Mouse (Mus musculus) R1 (cell line): ENCODE data around the gene Smim5.

Experiments
- DNase-seq: peaks from one replicate; pipeline ENCODE4 v3.0.0-alpha.2; 2018; ENCODE audit warnings: low read depth, low spot score

Gene Smim5

DNA sequence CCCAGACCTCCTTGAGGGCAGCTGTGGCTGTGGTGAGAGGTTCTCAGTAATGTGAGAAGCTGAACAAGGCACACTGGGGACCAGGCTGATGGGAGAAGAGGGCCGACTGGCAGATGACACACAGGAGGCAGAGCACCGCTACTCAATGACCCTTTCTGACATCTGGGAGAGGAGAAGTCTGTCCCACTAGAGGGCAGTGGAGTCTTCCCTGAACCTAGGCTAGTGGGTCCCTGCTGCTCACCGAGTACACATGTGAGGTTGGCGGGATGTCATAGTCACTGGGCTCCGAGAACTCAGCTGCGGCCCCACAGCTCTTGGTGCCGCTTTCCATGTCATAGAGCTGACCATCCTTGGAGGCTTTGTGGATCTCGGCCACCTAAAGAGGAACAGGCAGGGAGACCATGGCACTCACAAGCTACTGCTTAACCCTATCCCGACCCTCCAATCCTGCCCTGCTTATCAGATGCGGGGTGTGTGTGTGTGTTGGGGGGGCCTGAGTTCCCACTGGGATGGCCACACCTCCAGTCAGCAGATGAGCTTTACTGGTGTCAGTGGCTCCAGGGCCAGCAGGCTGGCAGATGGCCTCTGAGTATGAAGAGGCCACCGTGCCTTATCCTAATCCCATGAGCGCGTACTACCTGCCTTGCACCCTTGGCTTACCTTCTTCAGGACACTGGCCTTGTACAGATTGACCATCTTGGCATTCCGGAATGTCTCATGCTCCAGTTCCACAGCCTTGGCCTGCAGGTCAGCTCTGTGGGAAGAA lies 4.8 kb upstream of the Smim5 start:
- peak; percentile 72 for DNase-seq

DNA sequence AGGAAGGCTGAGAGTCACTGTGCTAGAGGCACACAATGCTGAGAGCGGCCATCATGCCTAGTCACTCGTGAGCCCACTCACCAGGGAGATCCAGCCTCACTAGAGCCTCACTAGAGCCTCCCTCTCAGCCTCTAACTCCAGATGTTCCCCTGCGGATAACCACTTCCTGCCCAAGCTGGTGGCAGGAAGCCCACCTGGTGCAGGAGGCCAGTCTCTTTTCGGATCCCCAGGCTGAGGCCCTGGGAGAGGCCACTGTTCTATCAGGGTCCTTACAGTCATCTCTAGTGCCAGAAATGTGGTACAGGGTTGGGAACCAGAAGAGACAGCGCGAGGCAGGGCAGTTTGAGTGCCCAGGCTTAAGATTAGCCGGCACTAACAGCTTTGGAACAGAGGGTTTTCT lies 1.3 kb upstream of the Smim5 start:
- DNase-seq: no peak

DNA sequence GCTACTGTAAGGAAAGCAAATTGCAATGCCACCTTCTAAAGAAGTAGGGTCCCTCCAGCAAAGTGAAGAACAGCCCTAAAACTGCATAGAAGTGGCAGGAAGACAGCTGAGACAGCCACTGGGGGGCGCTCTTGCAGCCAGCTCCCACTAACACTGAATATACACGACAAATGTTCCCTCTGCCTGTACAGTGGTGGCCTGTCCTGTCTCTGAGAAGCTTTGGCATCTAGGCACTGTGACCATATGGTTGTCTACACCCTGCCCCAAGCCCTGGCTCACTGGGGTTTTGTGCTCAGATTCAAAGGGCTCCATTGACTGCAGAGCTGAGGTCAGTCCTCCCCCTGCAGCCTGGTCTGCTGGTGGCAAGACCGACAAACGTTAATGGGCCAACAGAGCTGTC lies 880 bp upstream of the Smim5 start:
- DNase-seq: peak; percentile 52

DNA sequence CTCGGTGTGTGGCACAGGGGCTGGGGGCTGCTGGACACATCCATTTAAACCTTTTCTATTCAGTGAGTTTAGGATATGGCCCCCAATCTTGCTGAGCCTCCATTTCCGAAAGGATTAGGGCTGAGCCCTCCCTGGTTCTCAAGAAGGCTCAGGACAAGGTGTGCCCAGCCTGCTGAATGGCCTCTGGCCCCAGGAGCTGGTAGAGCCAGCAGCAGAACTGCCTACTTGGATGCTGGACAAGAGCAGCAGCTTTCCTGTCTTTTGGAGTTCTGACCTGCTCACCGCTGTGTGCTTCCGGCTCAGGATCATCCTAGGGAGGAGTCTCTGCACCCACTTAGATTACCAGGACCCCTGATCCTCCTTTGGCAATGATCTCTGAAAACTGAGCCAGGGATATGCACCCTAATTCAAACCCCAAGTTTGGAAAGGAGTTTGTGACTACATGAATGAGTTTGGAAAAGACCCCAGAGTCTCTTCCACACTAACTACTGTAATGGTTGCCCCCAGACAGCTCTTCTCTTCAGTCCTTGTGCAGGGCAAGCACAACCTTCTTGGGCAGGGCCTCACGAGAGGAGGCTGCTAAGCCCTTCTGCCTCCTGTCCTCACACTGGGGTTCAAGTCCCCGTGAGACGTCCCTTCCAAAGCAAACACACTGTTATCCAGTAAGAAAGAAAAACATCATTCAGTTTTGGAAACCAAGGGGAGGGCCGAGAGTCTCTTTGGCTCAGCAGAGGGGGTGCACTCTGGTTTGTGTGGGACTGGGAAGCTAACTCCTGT lies 983 bp downstream of the Smim5 start:
- no peak for DNase-seq

DNA sequence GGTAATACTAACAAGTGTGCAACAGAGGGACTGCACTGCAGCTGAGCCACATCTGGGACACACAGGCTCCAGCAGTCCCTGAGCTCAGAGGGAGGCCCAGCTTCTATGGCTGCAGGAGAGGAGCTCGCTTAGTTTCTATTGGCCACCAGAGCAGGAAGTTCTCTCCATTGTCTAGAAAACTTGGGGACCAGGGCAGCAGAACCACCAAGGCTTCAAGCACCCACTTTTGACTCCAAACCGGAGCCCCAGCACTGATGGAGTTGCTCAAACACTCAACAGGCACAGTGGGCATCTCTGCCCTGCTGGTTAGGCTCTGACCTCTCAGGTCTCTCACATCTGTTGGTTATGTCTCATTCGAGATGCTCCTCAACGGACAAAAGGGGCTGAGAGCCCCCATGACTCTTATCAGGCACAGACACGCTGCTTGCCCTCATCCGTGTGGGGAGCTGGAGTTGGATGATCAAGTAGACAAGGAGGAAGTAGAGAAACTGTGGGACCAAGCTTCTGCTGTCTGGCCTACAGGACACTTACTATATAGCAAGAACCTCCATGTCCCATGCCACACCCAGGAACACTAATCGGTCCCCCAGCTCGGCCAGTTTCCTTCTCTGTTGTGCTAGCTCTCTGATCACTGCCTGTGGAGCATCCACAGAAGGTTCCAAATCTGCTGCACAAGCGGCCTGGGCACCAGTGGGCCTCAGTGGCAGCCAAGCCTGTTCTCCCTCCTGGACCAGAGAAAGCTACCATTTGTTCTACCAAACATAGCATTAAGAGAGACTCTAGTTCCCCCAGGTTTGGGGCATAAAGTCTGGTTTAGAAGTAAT lies 1.8 kb downstream of the Smim5 start:
- no peak for DNase-seq

DNA sequence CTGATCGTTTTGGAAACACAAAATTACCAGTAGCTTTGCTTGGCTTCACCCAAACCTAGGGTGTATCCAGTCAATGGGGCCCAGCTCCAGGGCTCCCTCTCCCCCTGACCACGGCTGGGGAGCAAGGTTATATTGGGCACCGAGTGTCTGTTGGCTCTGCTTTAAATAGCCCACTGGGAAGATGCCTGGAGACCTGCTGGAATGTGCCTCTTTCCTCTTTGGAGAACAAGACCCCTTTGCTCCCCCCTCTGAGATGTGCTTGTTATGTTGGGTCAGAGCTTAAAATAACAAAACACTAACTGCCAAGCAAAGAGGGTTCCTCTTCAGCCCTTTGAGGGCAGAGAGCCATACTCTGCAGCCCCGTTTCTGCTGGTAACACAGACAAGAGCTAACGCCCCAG lies 2.4 kb downstream of the Smim5 start:
- DNase-seq: no peak

DNA sequence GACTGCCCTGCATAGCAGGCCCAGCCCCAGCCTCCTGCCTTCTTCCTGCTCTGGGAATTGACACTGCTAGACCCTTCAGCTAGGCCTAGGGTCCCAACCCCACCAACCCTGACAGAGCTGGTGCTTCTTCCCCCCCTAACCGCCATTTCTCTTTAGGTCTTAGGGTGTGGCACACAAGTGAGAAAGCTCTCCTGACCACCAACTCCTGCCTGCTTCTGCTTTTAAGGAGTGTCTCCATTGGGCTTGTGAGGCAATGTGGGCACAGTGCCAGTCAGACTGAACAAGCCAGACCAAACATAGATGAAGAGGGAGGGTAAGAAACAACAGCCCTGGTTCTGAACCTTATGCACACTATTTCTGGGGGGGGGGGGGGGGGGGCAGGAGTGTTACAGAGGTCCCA lies 3.1 kb downstream of the Smim5 start:
- DNase-seq: no peak

DNA sequence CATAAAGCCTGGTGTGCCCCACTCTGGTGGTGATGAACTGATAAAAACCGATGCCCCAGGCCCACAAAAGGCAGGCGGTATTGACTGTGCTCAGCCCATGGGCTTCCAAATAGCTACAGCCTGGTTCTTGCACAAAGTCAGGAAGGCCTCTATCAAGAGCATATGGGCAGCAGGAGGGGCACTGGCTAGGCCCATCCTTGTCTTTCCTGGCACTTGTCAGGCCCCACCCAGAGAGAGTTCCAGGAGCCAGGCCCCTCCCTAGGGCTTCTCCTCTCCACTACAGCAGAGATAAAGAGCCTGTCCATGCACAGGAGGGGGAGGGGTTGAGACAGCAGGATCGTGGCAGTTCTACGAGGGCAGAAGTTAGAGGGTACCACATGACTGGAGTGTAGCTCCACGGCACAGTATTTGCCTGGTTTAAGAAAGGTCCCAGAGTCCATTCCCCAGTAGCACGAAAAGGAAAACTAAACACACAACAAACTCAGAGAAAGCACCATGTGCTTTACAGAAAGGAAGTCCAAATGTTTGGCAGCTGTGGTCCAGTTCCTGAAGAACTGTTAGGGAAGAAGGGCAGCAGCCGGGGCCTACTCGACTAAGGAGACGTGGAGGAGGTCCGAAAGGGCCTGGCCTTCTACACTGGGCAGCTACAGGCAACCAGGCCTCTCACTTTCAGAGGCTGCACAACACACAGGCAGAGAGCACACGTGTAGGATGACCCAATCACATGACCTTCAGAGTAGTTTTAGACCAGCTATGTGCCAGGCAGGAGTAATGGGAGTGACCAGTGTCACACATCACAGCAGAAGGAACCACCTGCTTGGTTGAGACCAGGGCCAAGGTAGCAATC lies 3.8 kb downstream of the Smim5 start:
- DNase-seq: no peak

DNA sequence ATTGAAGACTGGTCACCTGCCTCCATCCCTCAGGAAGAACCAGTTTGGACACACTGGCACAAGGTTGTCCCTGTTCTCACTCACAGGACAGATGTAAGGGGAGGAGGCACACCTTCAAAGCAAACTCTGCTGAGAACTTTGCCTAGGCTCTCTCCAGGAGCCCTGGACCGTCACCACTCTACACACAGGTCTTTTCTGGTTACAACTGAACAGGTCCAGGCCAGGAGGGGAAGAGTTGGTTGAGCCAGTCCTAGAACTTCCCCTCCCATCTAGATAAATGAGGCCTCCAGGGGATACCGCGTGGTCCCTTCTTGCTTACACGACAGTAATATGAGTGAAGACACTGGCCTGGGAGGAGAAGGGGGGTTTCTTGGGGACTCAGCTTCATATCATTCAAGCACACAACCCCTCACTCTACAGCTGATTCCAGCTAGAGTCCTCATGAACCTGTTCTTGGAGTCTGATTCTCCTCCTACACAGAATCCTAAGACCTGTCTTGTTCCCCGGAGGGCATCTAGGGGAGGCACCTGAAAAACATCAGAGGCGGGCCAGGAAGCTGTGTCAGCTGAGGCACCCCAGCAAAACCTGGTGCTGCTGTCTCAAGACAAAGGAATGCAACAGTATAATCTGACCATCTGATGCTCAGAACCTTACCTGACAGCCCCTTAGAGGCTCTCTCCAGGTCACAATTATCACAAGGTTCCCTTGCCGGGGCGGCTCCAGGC lies 4.6 kb downstream of the Smim5 start:
- no peak for DNase-seq

DNA sequence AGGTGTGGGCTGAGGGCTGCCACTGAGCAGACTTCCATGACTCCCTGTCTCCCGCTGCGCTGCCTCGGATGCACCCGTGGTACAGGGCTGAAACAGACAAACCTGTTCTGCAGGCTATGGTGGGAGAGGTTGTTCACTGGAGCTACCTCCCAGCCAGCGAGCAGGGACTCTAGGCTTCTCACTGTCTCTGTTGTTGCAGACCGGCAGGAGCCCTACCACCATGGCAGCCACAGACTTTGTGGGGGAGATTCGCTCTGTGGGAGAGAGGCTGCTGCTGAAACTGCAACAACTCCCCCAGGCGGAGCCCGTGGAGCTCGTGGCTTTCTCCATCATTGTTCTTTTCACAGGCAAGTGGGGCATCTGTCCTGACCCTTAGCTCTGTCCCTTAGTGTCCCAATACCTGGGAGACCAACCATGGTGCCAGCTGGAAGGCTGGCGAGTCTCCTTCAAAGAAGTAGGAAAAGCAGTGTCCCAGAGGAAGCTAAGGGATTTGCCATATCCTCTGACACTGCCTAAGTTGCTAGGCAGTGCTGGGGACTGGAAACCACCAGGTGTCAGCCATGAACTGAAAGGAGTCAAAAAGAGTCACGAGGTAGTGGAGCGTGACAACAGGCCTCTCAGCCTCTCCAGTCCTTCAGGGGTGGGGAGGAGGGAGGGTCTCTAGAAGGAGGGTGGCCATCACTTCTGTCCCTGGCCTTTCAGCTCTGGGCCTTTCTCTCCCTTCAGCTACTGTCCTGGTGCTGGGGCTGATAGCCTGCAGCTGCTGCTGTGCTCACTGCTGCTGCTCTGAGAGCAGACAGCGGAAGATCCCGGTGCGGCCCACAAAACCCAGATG lies 5.4 kb downstream of the Smim5 start:
- DNase-seq: peak; percentile 29

DNA sequence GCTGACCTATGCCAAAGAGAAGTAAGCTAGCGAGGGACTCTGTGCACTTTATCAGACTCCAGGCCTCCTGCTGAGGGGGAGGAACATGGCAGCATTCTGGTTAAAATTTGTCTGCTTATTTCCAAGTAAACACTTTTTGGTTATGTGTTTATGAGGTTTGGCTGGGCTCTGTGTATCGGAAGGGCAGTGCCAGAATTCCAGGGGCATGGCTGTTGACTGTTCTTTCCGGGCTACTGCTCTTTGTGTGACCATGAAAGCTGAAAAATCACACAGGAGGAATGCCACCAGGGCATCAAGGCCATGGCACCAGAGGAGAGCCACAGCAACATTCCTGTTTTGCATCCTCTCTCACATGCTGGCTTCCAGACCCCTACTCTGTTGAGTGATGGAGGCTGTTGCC lies 6.3 kb downstream of the Smim5 start:
- DNase-seq: no peak

DNA sequence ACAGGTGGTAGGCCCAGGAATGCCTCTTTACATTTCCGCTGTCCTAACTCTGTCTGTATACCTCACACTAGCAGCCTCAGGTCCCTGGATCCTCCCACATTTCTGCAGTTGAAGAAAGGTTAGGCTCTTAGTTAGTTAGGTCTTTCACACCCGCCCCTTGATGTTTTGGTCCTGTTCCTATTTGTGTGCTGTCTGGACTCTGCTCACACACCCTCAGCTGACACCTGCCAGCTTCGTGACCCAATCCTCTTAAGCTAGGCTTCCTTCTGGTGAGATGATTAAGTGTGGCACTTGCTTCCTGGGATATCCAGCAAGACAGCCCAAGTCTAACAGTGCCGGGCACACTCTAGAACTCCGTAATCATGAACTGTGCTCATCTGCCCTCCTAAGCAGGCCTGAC lies 6.8 kb downstream of the Smim5 start:
- no peak for DNase-seq

DNA sequence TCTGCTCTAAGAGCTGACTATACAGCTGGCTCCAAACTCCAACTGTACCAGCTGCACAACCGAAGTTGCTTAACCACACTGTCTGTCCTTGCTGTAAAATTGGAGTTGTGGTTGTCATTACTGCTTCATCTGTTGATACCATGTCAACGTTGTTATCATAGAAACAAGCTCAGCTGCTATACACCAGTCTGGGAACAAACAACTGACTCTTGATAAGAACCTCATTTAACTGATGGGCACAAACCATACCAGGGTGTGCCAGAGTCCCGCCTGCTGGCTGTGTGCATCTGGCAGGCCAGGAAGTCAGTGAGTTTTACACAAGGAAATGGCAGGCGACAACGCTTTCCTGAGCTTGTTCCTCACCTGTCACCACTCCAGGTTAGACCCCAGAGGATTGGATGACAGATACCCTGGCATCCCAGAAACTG lies 11.4 kb downstream of the Smim5 start:
- no peak for DNase-seq

DNA sequence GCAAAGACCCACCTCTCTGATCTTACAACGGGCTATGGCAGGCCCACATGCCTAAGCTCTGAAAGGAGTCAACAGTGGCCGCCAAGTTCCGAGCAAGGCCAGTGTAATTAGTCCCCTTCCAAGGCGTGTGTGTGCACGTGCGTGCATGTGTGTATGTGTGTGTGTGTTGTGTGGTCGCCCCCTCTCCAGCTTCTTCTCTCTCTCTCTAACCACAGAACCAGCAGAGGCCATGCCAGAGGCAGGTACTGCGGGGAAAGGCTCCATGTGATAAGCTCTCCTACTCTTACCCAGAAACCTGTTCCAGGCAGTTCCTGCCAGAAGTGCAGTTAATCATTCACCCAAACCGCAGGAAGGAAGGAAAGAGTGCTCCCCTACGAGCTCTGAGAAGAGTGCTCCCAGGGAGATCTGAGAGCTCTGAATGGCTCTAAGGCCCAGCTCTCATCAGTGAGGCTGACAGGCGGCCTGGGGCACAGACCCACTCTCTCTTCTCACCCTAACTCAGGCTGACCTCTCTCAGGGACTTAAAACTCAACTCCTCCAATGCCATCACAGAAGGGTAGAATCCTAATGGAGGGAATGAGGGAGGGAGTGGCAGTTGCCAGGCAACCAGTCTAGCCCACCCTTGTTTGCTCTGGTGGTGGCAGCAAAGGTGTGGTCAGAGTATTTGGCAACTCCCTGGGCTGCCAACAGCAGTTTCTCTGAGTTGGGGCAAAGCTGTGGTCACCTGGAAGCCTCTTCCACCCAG lies 12.0 kb downstream of the Smim5 start, which contains the start of gene Smim6:
Smim6 (plus strand) TSS at position 386 of the 745 bp plus-strand sequence.
- peak; percentile 34 for DNase-seq

DNA sequence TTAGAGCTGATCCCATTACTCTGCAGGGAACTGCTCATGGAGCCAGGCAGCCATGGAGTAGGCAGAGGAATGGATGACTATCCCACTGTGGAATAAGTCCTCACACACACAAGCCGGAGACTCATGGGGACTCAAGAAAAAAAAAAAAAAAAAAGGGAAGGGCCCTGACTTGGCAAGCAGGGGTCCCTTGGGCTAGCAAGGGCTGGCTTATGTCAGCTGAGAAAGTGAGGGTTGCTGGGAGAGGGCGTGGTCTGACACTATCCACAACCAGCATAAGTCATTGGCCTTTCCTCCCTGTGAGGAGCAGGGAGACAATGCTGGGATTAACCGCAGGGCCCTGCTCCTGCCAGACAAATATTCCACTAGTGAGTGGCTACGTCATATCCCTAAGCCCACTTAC lies 16.8 kb downstream of the Smim5 start:
- DNase-seq: peak; percentile 48

DNA sequence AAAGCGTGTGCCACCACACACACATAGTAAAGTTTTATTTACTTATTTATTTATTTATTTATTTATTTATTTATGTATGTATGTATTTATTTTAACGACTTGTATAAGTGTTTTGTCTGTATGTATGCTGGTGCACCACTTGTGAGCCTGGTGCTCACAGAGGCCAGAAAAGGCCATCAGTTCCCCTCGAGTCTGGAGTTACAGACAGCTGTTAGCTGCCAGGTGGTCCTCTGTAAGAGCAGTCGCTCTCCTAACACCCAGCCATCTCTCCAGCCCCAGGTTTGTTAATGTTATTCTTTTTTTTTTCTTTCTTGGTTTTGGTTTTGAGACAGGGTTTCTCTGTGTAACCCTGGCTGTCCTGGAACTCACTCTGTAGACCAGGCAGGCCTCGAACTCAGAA lies 18.9 kb downstream of the Smim5 start:
- no peak for DNase-seq

DNA sequence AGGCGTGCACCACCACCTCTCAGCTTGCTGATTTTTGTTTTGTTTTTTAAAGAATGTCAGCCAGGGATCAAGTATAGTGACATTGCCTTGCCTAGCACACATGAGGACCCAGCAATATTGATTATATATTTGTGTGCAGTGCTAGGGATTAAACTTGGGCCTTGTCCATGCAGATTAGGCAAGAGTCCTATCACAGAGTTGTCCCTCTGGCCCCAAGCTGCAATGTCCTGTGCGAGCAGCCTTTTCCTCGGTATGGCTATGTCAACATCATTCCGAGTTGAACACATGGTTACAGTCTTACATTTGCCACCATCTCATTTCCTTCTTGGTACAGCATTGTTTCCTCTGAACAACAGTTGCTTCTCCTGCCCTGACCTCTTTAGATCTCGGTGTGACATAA lies 19.3 kb downstream of the Smim5 start:
- DNase-seq: no peak

DNA sequence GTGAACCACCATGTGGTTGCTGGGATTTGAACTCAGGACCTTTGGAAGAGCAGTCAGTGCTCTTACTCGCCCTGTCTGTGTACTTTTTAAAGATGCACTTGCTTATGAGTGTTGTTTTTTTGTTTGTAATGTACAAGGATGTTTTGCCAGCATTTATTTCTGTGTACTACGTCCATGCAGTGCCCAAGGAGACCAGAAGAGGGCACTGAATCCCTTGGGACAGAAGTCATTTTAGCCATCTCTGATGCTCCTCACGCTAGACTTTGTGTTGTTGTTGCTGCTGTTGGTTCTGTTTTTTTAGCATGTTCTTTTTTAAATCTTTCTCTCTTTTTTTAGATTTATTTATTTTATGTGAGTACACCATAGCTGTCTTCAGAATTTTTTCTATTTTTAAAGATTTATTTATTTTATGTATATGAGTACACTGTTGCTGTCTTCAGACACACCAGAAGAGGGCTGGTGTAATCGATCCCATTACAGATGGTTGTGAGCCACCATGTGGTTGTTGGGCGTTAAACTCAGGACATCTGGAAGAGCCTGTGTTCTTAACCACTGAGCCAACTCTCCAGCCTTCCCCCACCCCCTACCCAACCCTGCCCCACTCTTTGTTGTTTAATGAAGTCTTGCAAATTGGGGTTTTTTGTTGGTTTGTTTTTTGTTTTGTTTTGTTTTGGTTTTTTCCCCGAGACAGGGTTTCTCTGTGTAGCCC lies 20.5 kb downstream of the Smim5 start:
- peak; percentile 81 for DNase-seq
